In genomic region chr13:56321635-56322034, GRCm38 (mm10) we compare ENCODE assay signal across 20 mouse cellular contexts.
"Had no signal": no experiment of that assay in that cellular context is flagged by ENCODE, and none has a peak within 500 bp of the region (broad histone marks: within the 10 kb centered on the region; RNA-seq: fewer than 3 reads in every experiment).

No protein-coding gene starts in this region.

- H3K36me3 ChIP-seq: intestine, embryonic 15.5 days; liver, embryonic 13.5 days; midbrain, embryonic 12.5 days; midbrain, embryonic 15.5 days; neural tube, embryonic 12.5 days; neural tube, embryonic 15.5 days; stomach, embryonic 15.5 days had no signal

- H3K4me1 ChIP-seq: intestine, embryonic 15.5 days; liver, embryonic 13.5 days; midbrain, embryonic 12.5 days; midbrain, embryonic 15.5 days; neural tube, embryonic 12.5 days; neural tube, embryonic 15.5 days; stomach, embryonic 15.5 days had no signal

- DNase-seq: kidney, adult 18-20 months; kidney, adult 9 months; kidney, postnatal 25 days; layer of hippocampus, postnatal 36 days; liver, embryonic 13.5 days; lung, adult 2 months; lung, postnatal 14 days; lung, postnatal 4 days; retina, postnatal 1 day; right cerebral cortex, postnatal 25 days; spleen, adult 18-20 months; thymus, postnatal 25 days had no signal

- H3K9ac ChIP-seq: intestine, embryonic 15.5 days; liver, embryonic 13.5 days; midbrain, embryonic 12.5 days; midbrain, embryonic 15.5 days; neural tube, embryonic 12.5 days; neural tube, embryonic 15.5 days; stomach, embryonic 15.5 days had no signal

- ATAC-seq: intestine, embryonic 15.5 days; midbrain, embryonic 15.5 days had no signal

- H3K27ac ChIP-seq: intestine, embryonic 15.5 days; kidney, postnatal 0 days; left cerebral cortex, adult 2 months; liver, embryonic 13.5 days; midbrain, embryonic 12.5 days; midbrain, embryonic 15.5 days; neural tube, embryonic 12.5 days; neural tube, embryonic 15.5 days; stomach, embryonic 15.5 days had no signal

- H3K4me2 ChIP-seq: intestine, embryonic 15.5 days; liver, embryonic 13.5 days; midbrain, embryonic 12.5 days; midbrain, embryonic 15.5 days; neural tube, embryonic 12.5 days; neural tube, embryonic 15.5 days; stomach, embryonic 15.5 days had no signal

- H3K4me3 ChIP-seq: intestine, embryonic 15.5 days; left cerebral cortex, adult 2 months; liver, embryonic 13.5 days; midbrain, embryonic 12.5 days; midbrain, embryonic 15.5 days; neural tube, embryonic 12.5 days; neural tube, embryonic 15.5 days; stomach, embryonic 15.5 days had no signal

- H3K9me3 ChIP-seq: intestine, embryonic 15.5 days; liver, embryonic 13.5 days; midbrain, embryonic 12.5 days; midbrain, embryonic 15.5 days; neural tube, embryonic 12.5 days; neural tube, embryonic 15.5 days; stomach, embryonic 15.5 days had no signal

- H3K27me3 ChIP-seq: intestine, embryonic 15.5 days; liver, embryonic 13.5 days; midbrain, embryonic 15.5 days; neural tube, embryonic 12.5 days; neural tube, embryonic 15.5 days; stomach, embryonic 15.5 days had no signal
